Mouse (Mus musculus): ENCODE results near the gene Gm7138. TPM values are rescaled to one million over a fixed set of nuclear protein-coding genes. Genes with fewer than 3 reads are reported as not detected.
"Not testable (repeated sequence)": the region's sequence is repeated elsewhere in the genome, so short reads cannot be mapped to it uniquely, and the experiment has no call there.

Gm7138 gene
- total RNA-seq (2022) = not detected

DNA sequence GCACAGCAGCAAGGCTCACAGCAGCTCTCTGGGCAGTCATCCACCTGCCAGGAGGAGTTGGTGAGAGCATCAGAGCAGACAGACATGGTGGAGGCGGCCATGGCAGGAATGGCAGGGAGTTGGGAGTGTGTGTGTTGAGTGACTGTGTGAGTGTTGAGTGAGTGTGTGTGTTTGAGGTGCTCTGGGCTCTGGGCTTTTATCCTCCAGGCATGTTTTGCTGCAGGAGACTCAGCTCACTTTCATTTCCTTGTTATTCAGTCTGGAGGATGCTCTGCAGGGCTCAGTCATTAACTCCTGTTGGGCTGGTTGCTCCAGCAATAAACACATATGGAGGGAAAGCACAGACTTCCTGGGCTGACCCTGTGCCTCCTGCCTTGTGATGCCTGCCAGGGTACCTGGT, at the start of gene Gm7138:
Gene Gm7138, minus strand, starts transcription at position 101 of the 400 bp plus-strand sequence.
- not testable (repeated sequence) for DNase-seq (ENCODE audit: low spot score in 2 of 2)

DNA sequence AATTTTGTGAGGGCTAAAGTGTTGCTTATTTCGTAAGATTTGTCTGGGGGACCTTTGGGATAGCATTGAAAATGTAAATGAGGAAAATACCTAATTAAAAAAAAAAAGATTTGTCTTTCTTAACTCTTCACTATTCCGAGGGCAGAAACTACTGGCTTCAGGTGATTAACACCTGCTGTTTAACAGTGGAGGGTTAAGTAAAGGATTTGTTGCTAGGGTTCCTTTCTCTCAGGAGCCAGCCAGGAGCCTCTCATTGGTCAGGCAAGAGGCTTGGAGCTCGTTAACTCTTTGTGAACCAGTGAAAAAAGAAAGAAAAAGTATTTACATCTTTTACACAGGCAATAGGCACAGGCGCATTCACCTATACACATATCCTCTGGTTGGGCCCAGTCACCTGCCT, 42.5 kb upstream of the Gm7138 start:
- DNase-seq (ENCODE audit: low spot score in 2 of 2) = no peak

DNA sequence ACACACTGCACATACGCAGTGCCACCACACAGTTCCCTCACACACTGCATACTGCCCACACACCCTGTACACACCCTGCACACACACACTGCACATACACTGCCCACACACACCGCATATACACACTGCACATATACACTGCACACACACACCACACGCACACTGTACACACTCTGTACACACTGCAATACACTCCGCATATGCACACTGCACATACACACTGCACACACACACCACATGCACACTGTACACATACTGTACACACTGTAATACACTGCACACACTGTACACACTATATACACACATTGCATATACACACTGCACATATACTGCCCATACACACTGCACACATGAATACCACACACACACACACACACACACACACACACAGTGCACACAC, 41.8 kb upstream of the Gm7138 start:
- DNase-seq (ENCODE audit: low spot score in 2 of 2) = no peak

DNA sequence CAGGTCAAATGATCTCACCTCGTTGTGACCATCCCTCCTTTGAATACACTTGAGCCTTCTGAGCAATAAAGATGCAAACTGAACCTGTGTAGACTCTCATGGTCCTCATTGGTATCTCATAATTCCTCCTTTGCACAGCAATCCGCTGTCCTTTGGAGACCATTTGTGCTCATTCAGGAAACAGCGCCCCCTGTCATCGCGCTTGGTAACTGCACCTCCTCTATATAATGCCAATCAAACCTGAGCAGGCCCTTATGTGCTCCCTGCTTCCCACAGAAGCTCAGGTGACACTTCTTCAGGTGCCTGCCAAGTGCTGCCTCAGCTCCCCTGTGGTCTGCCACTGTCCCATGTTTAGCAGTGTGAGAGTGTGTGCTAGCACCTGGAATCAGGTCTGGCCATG, 38.8 kb upstream of the Gm7138 start:
- DNase-seq (ENCODE audit: low spot score in 2 of 2) = no peak

DNA sequence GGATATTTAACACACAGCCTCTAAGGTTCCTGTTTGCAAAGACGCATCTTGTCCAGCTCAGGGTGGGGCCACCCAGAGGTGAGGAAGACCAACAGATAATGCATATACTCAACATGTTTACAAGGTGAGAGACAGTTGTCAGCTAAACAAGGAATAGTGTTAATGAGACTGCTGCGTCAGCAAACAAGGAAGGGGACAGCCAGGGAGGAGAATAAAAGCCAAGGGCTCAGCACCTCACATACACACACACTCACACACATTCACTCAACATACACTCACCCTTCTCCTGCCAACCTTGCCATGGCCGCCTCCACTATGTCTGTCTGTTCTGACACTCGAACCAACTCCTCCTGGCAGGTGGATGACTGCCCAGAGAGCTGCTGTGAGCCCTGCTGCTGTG, 37.6 kb upstream of the Gm7138 start, which contains the start of gene Gm2696:
Gene Gm2696, plus strand, starts transcription at position 301 of the 400 bp plus-strand sequence.
- DNase-seq (ENCODE audit: low spot score in 2 of 2) = no peak

DNA sequence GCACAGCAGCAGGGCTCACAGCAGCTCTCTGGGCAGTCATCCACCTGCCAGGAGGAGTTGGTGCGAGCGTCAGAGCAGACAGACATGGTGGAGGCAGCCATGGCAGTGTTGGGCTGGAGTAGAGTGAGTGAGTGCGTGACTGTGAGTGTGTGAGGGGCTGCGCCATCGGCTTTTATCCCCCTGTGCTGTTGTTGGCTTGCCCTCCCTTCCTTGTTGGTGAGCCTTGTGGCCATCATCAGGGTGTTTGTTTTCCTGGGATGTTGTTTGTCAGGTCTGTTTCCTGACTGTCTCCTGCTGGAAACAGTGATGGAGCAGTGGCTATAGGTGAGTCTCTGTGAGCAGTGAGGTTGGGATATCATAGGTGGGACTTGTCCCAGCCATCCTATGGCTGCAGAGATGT, 35.0 kb upstream of the Gm7138 start, which contains the start of gene Gm9507:
Gene Gm9507, minus strand, starts transcription at position 101 of the 400 bp plus-strand sequence.
- DNase-seq (ENCODE audit: low spot score in 2 of 2) = no peak

DNA sequence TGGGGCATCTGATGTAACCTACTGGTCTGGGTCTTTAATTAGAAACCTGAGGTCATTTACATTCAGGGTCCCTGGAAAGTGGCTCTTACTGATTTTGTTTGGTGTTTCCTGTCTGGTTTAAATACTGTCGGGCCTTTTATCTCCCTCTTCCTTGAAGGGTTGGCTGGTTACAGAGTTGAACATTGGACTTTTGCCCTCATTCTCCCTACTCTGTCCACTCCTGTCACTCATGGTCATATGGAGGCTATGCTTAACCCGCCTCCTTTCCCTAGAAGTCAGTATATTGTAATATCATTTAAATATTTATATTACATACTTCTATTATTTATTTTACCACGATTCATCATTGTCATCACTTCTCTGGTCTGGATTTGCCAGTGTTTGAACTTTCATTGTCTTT, 27.4 kb upstream of the Gm7138 start:
- no peak for DNase-seq (ENCODE audit: low spot score in 2 of 2)

DNA sequence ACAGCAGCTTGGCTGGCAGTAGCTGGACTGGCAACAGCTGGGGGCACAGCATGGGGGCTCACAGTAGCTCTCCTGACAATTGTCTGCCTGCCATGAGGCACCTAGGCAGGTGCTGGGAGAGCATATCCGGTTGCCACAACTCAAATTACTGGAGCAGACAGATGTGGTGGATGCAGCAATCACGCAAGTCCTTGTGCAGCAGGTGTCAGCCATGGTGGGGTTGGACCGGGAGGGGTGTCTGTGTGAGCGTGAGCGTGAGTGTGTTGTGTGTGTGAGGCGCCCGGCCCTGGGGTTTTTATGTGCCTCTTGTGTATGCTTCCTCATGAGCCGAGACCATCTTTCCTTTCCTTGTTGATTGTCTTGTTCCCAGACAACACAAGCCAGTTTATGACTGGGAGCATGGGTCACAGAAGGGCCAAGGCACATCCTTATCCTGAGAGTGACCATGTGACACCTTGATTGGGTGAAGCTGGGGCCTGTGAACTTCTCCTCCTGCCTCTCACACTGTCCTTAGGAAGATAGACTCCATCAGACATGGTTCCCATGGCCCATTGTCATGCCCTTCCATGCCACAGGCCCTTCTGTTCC, 22.3 kb upstream of the Gm7138 start, which contains the start of gene Gm19668:
Gene Gm19668, minus strand, starts transcription at position 213 of the 588 bp plus-strand sequence.
- no peak for DNase-seq (ENCODE audit: low spot score in 2 of 2)

DNA sequence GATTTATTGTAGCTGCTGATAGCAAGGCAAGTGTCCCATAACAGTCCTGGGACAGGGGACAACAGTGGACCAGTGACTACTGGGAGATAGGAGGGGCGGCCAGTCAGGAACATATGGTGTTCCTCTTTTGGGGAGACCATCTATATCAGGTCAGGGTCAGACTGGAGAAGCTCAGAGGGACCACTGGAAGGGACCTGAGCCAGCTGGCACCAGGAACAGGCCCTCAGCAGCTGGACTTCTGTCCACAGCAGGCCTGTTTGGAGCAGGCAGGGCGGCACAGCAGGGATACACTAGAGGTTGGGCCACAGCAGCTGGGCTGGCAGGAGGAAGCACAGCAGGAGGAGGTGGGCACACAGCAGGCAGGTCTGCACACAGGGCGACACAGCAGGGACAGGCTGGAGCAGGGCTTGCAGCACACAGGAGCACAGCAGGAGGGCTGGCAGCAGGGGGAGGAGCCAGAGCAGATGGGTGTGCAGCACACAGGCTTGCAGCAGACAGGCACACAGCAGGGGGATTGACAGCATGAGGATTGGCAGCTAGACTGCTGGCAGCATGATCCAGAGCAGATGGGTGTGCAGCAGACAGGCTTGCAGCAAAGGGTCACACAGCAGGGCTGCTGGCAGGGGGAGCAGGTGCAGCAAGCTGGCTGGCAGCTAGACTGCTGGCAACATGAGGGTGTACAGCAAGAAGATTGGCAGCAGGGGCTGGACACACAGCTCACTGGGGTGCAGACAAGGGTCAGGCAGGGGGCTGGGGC, 21.6 kb upstream of the Gm7138 start:
- not testable (repeated sequence) for DNase-seq (ENCODE audit: low spot score in 2 of 2)

DNA sequence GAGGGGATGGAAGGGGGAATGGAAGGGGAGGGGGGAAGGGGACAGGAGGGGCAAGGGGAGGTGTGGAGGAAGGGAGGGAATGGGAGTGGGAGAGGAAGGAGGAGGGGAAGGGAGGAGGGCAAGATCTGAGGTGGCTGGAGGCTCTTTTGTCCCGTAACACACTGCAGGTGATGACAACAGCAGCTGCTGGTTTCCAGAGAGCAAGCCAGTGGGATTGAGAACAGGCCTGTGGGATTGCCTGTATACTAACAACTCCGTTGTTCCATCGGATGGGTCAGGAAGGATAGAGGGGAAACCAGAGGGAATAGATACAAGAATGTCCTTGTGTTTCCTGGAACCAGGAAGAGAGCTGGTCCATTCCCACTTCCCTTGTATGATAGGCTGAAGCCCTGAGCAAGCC, 20.9 kb upstream of the Gm7138 start:
- DNase-seq (ENCODE audit: low spot score in 2 of 2) = no peak

DNA sequence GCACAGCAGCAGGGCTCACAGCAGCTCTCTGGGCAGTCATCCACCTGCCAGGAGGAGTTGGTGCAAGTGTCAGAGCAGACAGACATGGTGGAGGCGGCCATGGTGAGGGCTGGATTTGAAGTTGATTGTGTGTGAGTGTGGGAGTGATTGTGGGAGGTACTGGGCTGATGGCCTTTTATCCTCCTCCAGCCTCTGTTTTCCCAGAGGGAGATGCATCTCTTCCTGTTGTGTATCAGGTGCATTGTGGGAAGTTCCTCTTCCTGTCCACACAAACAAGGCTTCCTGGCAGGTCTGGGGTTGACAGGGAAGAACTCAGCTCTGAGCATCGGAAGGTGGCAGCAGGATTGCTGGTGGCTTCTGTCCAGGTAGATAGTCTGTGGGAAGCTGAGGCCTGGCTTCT, 18.2 kb upstream of the Gm7138 start, which contains the start of gene Gm9639:
Gene Gm9639, minus strand, starts transcription at position 101 of the 400 bp plus-strand sequence.
- DNase-seq (ENCODE audit: low spot score in 2 of 2) = no peak

DNA sequence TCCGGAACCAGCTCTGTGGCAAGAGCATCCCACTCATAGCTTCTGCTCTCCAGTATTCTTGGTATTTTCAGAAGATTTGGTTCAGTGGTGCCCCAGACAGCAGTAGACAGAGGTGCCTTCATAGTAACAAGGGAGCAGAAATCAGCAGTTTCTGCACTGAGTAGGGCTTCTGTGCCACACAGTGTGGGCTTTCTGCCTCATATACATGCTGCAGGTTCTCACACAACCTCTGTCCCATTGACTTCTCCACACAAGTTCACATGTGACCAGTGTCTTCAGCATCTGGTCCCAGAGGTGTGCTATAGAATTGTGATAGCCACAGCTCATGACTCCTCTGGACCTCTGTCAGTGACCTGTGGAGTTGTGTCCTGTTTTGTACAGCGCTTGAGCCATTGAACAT, 11.9 kb upstream of the Gm7138 start:
- no peak for DNase-seq (ENCODE audit: low spot score in 2 of 2)

DNA sequence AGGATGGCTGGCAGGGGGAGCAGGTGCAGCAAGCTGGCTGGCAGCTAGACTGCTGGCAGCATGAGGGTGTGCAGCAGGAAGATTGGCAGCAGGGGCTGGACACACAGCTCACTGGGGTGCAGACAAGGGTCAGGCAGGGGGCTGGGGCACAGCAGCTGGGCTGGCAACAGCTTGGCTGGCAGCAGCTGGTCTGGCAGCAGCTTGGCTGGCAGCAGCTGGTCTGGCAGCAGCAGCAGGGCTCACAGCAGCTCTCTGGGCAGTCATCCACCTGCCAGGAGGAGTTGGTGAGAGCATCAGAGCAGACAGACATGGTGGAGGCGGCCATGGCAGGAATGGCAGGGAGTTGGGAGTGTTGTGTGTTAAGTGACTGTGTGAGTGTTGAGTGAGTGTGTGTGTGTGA, 11.1 kb upstream of the Gm7138 start, which contains the start of gene Gm7137:
Gene Gm7137, minus strand, starts transcription at position 325 of the 400 bp plus-strand sequence.
- DNase-seq (ENCODE audit: low spot score in 2 of 2) = not testable (repeated sequence)

DNA sequence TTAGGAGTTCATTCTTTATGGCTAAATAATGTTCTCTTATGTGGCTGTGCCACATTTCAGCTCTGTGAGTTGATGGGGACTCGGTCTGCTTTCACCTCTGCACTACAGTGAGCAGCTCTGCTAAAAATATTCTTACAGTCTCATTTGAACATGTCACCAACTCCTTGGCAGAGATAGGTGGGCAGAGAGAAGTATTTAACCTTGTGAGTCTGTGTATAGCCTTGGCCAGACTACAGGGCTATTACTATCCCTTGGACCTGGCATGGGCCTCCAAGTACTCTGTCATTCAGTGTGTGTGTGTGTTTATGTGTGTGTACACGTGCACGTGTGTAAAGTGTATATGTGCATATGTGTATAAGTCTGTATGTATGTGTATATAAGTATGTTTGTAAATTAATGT, 6.7 kb upstream of the Gm7138 start:
- DNase-seq (ENCODE audit: low spot score in 2 of 2) = not testable (repeated sequence)

DNA sequence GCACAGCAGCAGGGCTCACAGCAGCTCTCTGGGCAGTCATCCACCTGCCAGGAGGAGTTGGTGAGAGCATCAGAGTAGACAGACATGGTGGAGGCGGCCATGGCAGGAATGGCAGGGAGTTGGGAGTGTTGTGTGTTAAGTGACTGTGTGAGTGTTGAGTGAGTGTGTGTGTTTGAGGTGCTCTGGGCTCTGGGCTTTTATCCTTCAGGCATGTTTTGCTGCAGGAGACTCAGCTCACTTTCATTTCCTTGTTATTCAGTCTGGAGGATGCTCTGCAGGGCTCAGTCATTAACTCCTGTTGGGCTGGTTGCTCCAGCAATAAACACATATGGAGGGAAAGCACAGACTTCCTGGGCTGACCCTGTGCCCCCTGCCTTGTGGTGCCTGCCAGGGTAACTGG, 5.7 kb upstream of the Gm7138 start, which contains the start of gene Gm3250:
Gene Gm3250, minus strand, starts transcription at position 101 of the 400 bp plus-strand sequence.
- DNase-seq (ENCODE audit: low spot score in 2 of 2) = not testable (repeated sequence)

DNA sequence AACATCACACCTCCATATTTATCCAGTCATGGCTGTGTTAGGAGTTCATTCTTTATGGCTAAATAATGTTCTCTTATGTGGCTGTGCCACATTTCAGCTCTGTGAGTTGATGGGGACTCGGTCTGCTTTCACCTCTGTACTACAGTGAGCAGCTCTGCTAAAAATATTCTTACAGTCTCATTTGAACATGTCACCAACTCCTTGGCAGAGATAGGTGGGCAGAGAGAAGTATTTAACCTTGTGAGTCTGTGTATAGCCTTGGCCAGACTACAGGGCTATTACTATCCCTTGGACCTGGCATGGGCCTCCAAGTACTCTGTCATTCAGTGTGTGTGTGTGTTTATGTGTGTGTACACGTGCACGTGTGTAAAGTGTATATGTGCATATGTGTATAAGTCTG, 4.6 kb downstream of the Gm7138 start:
- DNase-seq (ENCODE audit: low spot score in 2 of 2) = not testable (repeated sequence)

DNA sequence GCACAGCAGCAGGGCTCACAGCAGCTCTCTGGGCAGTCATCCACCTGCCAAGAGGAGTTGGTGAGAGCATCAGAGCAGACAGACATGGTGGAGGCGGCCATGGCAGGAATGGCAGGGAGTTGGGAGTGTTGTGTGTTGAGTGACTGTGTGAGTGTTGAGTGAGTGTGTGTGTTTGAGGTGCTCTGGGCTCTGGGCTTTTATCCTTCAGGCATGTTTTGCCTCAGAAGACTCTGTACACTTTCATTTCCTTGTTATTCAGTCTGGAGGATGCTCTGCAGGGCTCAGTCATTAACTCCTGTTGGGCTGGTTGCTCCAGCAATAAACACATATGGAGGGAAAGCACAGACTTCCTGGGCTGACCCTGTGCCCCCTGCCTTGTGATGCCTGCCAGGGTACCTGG, 5.5 kb downstream of the Gm7138 start, which contains the start of gene Gm3238:
Gene Gm3238, minus strand, starts transcription at position 101 of the 400 bp plus-strand sequence.
- DNase-seq (ENCODE audit: low spot score in 2 of 2) = not testable (repeated sequence)

DNA sequence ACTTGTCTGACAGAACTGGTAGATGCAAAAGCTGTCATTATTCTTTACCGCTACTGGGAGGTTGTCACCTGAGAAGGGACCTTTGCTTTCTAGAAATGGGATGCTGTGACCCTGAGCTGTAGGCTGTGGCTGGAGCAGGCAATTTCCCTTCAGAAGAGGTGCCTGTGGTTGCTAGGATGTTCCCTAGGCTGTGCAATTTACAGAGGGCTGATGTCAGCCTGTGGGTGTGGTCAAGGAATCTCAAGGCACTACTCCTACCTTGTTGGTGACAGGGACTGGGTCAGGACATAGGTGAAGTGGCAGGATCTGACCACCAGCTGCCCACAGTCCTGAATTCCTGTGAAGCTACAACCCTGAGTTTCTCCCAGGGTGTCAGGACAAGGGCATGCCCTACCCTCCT, 7.0 kb downstream of the Gm7138 start:
- DNase-seq (ENCODE audit: low spot score in 2 of 2) = no peak

DNA sequence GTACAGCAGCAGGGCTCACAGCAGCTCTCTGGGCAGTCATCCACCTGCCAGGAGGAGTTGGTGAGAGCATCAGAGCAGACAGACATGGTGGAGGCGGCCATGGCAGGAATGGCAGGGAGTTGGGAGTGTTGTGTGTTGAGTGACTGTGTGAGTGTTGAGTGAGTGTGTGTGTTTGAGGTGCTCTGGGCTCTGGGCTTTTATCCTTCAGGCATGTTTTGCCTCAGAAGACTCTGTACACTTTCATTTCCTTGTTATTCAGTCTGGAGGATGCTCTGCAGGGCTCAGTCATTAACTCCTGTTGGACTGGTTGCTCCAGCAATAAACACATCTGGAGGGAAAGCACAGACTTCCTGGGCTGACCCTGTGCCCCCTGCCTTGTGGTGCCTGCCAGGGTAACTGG, 17.2 kb downstream of the Gm7138 start, which contains the start of gene Gm3233:
Gene Gm3233, minus strand, starts transcription at position 101 of the 400 bp plus-strand sequence.
- DNase-seq (ENCODE audit: low spot score in 2 of 2) = not testable (repeated sequence)

DNA sequence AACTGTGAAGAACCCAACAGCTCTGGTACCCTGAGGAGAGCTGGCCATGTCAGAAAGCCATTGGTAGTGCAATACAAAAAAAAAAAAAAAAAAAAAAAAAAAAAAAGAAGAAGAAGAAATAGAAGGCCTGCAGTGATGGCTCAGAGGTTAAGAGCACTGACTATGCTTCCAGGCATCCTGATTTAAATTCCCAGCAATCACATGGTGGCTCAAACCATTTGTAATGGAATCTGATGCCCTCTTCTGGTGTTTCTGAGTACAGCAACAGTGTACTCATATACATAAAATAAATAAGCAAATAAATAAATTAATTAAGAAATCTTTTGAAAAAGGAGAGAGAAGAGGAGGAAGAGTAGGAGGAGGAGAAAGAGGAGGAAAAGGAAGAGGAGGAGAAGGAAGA, 23.3 kb downstream of the Gm7138 start:
- DNase-seq (ENCODE audit: low spot score in 2 of 2) = no peak

DNA sequence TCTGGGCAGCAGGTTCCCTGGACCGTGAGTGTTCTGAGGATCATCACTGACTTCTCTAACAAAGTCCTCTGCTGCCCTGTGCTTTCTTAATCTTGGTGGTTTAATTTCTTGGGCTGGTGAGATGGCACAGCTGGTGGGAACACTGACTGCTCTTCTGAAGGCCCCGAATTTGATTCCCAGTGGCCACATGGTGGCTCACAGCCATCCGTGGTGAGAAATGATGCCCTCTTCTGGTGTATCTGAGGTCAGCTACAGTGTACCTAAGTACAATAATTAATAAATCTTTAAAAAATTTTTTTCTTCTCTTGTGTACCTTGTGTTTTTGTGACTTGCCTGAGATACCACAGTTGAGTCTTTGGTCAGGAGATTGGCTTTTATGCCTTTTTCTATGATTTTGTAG, 24.4 kb downstream of the Gm7138 start:
- DNase-seq (ENCODE audit: low spot score in 2 of 2) = not testable (repeated sequence)

DNA sequence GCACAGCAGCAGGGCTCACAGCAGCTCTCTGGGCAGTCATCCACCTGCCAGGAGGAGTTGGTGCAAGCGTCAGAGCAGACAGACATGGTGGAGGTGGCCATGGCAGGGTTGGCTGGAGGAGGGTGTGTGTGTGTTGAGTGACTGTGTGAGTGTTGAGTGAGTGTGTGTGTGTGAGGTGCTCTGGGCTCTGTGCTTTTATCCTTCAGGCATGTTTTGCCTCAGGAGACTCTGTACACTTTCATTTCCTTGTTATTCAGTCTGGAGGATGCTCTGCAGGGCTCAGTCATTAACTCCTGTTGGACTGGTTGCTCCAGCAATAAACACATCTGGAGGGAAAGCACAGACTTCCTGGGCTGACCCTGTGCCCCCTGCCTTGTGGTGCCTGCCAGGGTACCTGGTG, 25.5 kb downstream of the Gm7138 start, which contains the start of gene Gm9736:
Gene Gm9736, minus strand, starts transcription at position 101 of the 400 bp plus-strand sequence.
- DNase-seq (ENCODE audit: low spot score in 2 of 2) = not testable (repeated sequence)
